Mouse (Mus musculus) small intestine, adult 2 months (tissue): ENCODE data around the gene Mier2.

Experiments used
- CTCF ChIP-seq: fragments of 200-500 bp; IDR thresholded peaks from 2 replicates; pipeline ENCODE4 v1.5.1; 2012; ENCODE audit warnings: low read depth, mild to moderate bottlenecking, control low read depth, inconsistent platforms, low read length, moderate library complexity, mixed read lengths; ENCODE audit not compliant: insufficient replicate concordance, insufficient read length; ENCODE audit errors: extremely low read depth
- POLR2A ChIP-seq: fragments of 200-500 bp; IDR thresholded peaks from 2 replicates; pipeline ENCODE4 v1.6.1; 2012; ENCODE audit warnings: low read depth, mild to moderate bottlenecking, control low read depth, inconsistent platforms, low read length, moderate library complexity

DNA sequence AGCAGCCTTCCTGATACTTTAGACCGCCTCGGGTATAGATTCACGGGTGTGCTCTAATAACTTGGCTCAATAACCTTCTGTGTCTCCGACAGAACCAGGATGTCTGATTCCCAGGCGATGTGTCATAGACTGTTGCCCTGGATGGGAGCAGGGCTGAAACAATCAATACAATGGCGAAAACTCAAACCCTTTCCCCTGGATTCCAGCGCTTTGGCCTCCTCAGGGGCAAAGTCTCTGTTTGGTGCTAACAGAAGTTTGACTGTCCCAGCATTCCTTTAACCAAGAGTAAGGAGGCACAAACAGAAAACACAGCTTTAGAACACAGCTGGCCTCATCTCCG, 40.6 kb upstream of the Mier2 start:
- TF ChIP-seq CTCF (no peak), POLR2A (no peak)
